Mouse (Mus musculus): Measurements from ENCODE around the gene Slc34a2. TPM values are rescaled to one million over a fixed set of nuclear protein-coding genes. Genes with fewer than 3 reads are reported as not detected.

Slc34a2 gene
- total RNA-seq (2021), result not detected
- long read RNA-seq, experiment 1, result 0 reads
- long read RNA-seq, experiment 2, result 0 reads

- DNase-seq, result no peak
- intact Hi-C loops (cut with DNase I), result no loop called here
Observed at GRCm38 (mm10) chr5:53037781-53038180, at the start of gene Slc34a2. Gene Slc34a2 (plus strand): TSS chr5:53038081.

- no peak for DNase-seq
- intact Hi-C loops (cut with DNase I), result no loop called here
Observed at GRCm38 (mm10) chr5:52990687-52991341, 47.1 kb upstream of the Slc34a2 start.

GRCm38 (mm10) chr5:52992210-52992897 lies 45.5 kb upstream of the Slc34a2 start:
- intact Hi-C loops (cut with DNase I), result no loop called here
- DNase-seq, result no peak

- intact Hi-C loops (cut with DNase I), result no loop called here
- DNase-seq, result no peak
Observed at GRCm38 (mm10) chr5:52993490-52994282, 44.2 kb upstream of the Slc34a2 start.

GRCm38 (mm10) chr5:52995461-52995860 lies 42.4 kb upstream of the Slc34a2 start:
- no peak for DNase-seq
- intact Hi-C loops (cut with DNase I), result no loop called here

- intact Hi-C loops (cut with DNase I), result no loop called here
- DNase-seq, result no peak
Observed at GRCm38 (mm10) chr5:52996145-52996544, 41.7 kb upstream of the Slc34a2 start.

- DNase-seq, result no peak
- intact Hi-C loops (cut with DNase I), result no loop called here
Observed at GRCm38 (mm10) chr5:52996601-52997000, 41.3 kb upstream of the Slc34a2 start.

- no peak for DNase-seq
- intact Hi-C loops (cut with DNase I), result no loop called here
Observed at GRCm38 (mm10) chr5:52997032-52997431, 40.8 kb upstream of the Slc34a2 start.

- intact Hi-C loops (cut with DNase I), result no loop called here
- DNase-seq, result no peak
Observed at GRCm38 (mm10) chr5:52998097-52998760, 39.7 kb upstream of the Slc34a2 start.

- DNase-seq, result no peak
- intact Hi-C loops (cut with DNase I), result no loop called here
Observed at GRCm38 (mm10) chr5:53000169-53000872, 37.6 kb upstream of the Slc34a2 start.

GRCm38 (mm10) chr5:53002599-53003203 lies 35.2 kb upstream of the Slc34a2 start:
- no peak for DNase-seq
- intact Hi-C loops (cut with DNase I), result no loop called here

GRCm38 (mm10) chr5:53003495-53003894 lies 34.4 kb upstream of the Slc34a2 start:
- intact Hi-C loops (cut with DNase I), result no loop called here
- no peak for DNase-seq

GRCm38 (mm10) chr5:53003981-53004380 lies 33.9 kb upstream of the Slc34a2 start:
- intact Hi-C loops (cut with DNase I), result no loop called here
- DNase-seq, result no peak

GRCm38 (mm10) chr5:53009027-53009769 lies 28.7 kb upstream of the Slc34a2 start:
- intact Hi-C loops (cut with DNase I), result no loop called here
- no peak for DNase-seq

GRCm38 (mm10) chr5:53009770-53010133 lies 28.1 kb upstream of the Slc34a2 start:
- intact Hi-C loops (cut with DNase I), result no loop called here
- no peak for DNase-seq

- intact Hi-C loops (cut with DNase I), result no loop called here
- no peak for DNase-seq
Observed at GRCm38 (mm10) chr5:53011327-53011726, 26.6 kb upstream of the Slc34a2 start.

- intact Hi-C loops (cut with DNase I), result no loop called here
Observed at GRCm38 (mm10) chr5:53016606-53017005, 21.3 kb upstream of the Slc34a2 start.

GRCm38 (mm10) chr5:53018316-53018715 lies 19.6 kb upstream of the Slc34a2 start:
- intact Hi-C loops (cut with DNase I), result no loop called here
- no peak for DNase-seq

More at GRCm38 (mm10) chr5:53016606-53017005, 21.3 kb upstream of the Slc34a2 start:
- DNase-seq, result no peak

- no peak for DNase-seq
- intact Hi-C loops (cut with DNase I), result no loop called here
Observed at GRCm38 (mm10) chr5:53023432-53023831, 14.4 kb upstream of the Slc34a2 start.
